Mouse (Mus musculus): ENCODE measurements around the gene Fhod1. TPM values are rescaled to one million over a fixed set of nuclear protein-coding genes. Genes with fewer than 3 reads are reported as not detected.

Gene Fhod1
- polyA plus RNA-seq, 1 experiment, result 58.1 TPM

DNA sequence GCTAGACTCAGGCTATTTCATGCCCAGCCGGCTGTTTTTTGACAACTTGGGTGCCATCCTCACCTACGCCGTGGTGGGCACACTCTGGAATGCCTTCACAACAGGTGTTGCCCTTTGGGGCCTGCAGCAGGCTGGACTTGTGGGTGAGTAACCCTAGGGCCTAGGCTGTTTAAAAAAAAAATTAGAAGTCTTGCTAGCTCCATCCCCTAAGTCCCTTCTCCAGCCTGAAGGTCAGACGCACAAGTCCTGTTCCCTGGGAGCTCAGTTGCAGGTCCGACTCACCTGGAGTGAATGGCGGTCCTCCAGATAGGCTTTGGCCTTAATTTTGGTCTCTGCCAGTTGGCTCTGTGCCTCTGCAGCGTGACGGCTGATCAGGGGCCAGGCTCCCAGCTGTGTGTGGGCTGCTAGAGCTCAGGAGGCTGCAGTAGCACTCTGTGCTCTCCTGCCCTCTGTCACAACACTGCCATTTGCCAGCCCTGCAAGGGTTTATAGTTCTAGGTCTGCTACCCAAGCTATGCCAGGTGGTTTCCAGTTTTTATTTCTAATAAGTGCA, 5.9 kb upstream of the Fhod1 start:
- 93% methylated on average over 8 of the region's 8 CpGs for WGBS
- no peak for TF ChIP-seq POLR2A (IDR thresholded peaks at IDR 0.05; ENCODE audit: low read depth, low read length)
- Histone ChIP-seq H3K27ac (ENCODE audit: insufficient read depth, low read length) (no peak overlapping the region), H3K4me3 (ENCODE audit: extremely low read depth, insufficient read depth, insufficient read length) (no peak overlapping the region), H3K4me1 (ENCODE audit: control insufficient read depth, insufficient read depth, insufficient read length) (peaks cover 9% of the 10 kb centered on the region), H3K27me3 (ENCODE audit: control insufficient read depth, insufficient read depth, low read length) (peaks cover 5% of the 10 kb centered on the region), H3K36me3 (ENCODE audit: control insufficient read depth, insufficient read depth, low read length) (no peaks in the 10 kb centered on the region)
- no peak for DNase-seq (ENCODE audit: low read depth in 1 of 2, low spot score in 2 of 2)

DNA sequence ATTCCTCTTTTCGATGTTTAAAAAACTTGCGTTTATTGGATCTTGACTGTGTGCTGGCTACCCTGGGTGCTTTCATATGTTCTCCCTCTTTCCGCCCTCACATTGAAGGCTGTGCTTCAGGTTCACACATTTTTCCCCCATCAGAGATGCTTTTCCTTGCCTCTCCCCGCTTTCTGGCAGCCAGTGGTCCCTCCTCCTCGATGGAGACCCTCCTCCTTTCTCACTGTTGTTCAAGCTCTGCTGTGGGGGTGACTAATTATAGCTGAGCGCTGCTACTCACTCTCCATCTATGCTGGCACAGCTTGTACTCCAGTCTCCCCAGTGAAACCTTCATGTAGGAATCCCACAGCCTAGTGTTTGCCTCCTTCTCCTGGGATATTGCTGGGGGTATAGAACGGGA, 2.4 kb upstream of the Fhod1 start:
- Histone ChIP-seq H3K27ac (ENCODE audit: insufficient read depth, low read length) (no peak overlapping the region), H3K4me1 (ENCODE audit: control insufficient read depth, insufficient read depth, insufficient read length) (peaks cover 10% of the 10 kb centered on the region), H3K4me3 (ENCODE audit: extremely low read depth, insufficient read depth, insufficient read length) (no peak overlapping the region), H3K27me3 (ENCODE audit: control insufficient read depth, insufficient read depth, low read length) (peaks cover 5% of the 10 kb centered on the region), H3K36me3 (ENCODE audit: control insufficient read depth, insufficient read depth, low read length) (no peaks in the 10 kb centered on the region)
- no peak for DNase-seq (ENCODE audit: low read depth in 1 of 2, low spot score in 2 of 2)
- WGBS, result 82% methylated on average over 7 of the region's 7 CpGs
- TF ChIP-seq CTCF (IDR thresholded peaks at IDR 0.05; ENCODE audit: extremely low read depth, insufficient read depth, insufficient read length, insufficient replicate concordance) (no peak), POLR2A (IDR thresholded peaks at IDR 0.05; ENCODE audit: low read depth, low read length) (no peak)

DNA sequence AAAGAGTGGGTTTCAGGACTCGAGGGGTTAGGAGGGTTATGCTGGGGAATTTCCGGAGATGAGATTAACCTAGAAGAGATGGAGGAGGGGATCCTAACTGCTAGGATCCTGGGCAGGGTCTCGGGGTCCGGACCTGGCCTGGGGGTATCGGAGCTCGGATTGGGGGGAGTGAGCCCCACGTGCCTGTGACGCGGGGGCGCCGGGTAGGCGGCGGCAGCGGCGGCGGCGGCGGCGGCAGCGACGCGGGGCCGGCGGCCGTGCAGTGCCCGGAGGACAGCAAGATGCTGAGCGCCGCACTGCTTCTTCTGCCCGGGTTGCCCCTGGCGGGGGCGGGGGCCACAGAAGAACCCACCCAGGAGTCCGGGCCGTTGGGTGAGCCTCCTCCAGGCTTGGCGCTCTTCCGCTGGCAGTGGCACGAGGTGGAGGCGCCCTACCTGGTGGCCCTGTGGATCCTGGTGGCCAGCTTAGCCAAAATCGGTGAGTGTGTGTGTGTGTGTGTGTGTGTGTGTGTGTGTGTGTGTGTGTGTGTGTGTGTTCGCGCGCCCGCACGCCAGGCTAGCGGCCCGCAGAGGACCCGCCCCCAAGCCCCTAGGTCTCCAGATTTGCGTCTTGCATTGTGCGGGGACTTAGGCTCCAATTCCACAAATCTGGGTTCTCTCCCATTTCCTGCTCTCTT, 1.5 kb upstream of the Fhod1 start:
- H3K4me3 ChIP-seq (ENCODE audit: extremely low read depth, insufficient read depth, insufficient read length), result peak overlapping the region; percentile 84
- WGBS, result 6% methylated on average over 42 of the region's 48 CpGs
- TF ChIP-seq POLR2A (IDR thresholded peaks at IDR 0.05; ENCODE audit: low read depth, low read length), result no peak
- no peak for TF ChIP-seq CTCF (IDR thresholded peaks at IDR 0.05; ENCODE audit: extremely low read depth, insufficient read depth, insufficient read length, insufficient replicate concordance)
- H3K27me3 ChIP-seq (ENCODE audit: control insufficient read depth, insufficient read depth, low read length), result peaks cover 5% of the 10 kb centered on the region
- H3K36me3 ChIP-seq (ENCODE audit: control insufficient read depth, insufficient read depth, low read length), result no peaks in the 10 kb centered on the region
- H3K4me1 ChIP-seq (ENCODE audit: control insufficient read depth, insufficient read depth, insufficient read length), result peaks cover 11% of the 10 kb centered on the region
- DNase-seq (ENCODE audit: low read depth in 1 of 2, low spot score in 2 of 2), result no peak
- H3K27ac ChIP-seq (ENCODE audit: insufficient read depth, low read length), result no peak overlapping the region

DNA sequence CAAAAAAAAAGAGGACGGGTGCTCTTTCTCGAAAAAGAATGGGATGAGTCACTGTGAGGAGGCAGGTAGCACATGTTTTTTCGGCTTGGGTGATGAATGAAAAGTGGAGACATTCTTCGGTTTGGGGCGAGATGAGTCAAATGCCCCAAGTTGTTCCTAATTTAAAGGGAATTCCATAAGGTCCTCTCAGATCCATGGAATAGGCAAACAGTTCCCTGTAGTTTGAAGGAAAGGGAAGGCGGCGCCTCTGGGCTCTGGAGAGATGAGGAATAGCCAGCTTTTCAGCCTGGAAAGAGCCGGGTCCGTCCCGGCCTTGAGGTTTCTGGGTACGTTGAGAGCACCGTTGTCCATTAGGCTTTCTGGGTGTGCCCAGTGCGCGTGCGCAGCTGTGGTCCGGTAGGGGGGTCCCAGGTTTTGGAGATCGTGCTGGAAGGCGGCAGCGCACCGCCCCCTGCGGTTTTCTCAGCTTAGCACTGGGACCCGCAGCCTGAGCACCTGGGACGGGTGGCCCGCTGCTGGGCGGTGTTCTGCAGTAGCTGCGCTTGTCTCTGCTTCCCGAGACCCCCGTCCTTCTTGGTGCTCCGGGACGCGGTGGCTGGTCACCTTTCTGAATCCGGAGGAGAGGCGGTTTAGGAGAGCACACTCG, 820 bp upstream of the Fhod1 start, which contains the start of gene Slc9a5:
Gene Slc9a5, plus strand, starts transcription at position 394 of the 646 bp plus-strand sequence.
- Histone ChIP-seq H3K4me3 (ENCODE audit: extremely low read depth, insufficient read depth, insufficient read length) (peak within 1 kb of the TSS; percentile 84), H3K27me3 (ENCODE audit: control insufficient read depth, insufficient read depth, low read length) (peaks cover 5% of the 10 kb centered on the region), H3K4me1 (ENCODE audit: control insufficient read depth, insufficient read depth, insufficient read length) (peaks cover 11% of the 10 kb centered on the region), H3K27ac (ENCODE audit: insufficient read depth, low read length) (peak within 1 kb of the TSS; percentile 69), H3K36me3 (ENCODE audit: control insufficient read depth, insufficient read depth, low read length) (no peaks in the 10 kb centered on the region)
- under 1% methylated on average over 34 of the region's 34 CpGs for WGBS
- DNase-seq (ENCODE audit: low read depth in 1 of 2, low spot score in 2 of 2), result peak in 1 of 2 experiments; percentile 24
- TF ChIP-seq POLR2A (IDR thresholded peaks at IDR 0.05; ENCODE audit: low read depth, low read length) (no peak), CTCF (IDR thresholded peaks at IDR 0.05; ENCODE audit: extremely low read depth, insufficient read depth, insufficient read length, insufficient replicate concordance) (no peak)

DNA sequence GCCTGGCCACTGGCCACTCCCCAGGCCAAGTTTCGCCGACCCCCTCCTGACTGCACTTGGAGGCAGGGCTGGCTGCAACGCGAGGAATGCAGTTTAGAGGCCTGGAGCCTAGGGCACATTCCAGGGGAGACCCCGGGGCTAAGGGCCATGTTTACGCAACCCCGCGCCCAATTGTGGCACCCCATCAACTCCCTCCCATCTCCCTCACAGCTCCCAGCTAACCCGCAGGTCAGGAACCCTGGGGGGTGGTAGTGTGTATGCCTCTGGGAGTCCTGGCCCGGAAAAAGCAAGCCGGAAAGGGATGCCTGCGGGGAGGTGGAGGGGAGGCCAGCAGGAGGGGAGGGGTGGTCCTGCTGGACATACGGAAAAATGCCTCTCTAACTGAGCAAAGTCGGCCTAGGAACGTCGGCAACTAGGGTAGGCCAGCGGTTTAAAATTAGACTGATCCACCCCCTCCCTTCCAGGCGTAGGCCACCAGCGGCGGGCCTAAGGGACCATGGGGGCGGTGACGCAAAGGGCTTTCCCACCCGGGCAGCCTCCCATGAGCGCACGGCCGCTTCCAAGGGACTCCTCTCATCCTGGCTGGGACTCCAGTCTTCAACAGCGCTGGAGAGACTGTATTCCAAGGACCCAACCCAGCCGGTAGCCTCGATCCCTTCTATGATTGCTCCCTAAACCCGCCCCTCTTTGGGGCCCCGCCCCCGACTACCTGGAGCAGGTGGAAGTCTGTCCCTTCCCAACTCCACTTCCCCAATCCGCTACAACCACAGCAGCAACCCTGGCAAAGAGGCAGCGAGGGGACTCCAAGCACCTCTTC, 934 bp downstream of the Fhod1 start:
- no peaks in the 10 kb centered on the region for H3K36me3 ChIP-seq (ENCODE audit: control insufficient read depth, insufficient read depth, low read length)
- TF ChIP-seq POLR2A (IDR thresholded peaks at IDR 0.05; ENCODE audit: low read depth, low read length) (no peak), CTCF (IDR thresholded peaks at IDR 0.05; ENCODE audit: extremely low read depth, insufficient read depth, insufficient read length, insufficient replicate concordance) (no peak)
- H3K27ac ChIP-seq (ENCODE audit: insufficient read depth, low read length), result peak overlapping the region; percentile 69
- peak in 1 of 2 experiments; percentile 26 for DNase-seq (ENCODE audit: low read depth in 1 of 2, low spot score in 2 of 2)
- 14% methylated on average over 34 of the region's 34 CpGs for WGBS
- H3K4me3 ChIP-seq (ENCODE audit: extremely low read depth, insufficient read depth, insufficient read length), result peak overlapping the region; percentile 84
- peaks cover 11% of the 10 kb centered on the region for H3K4me1 ChIP-seq (ENCODE audit: control insufficient read depth, insufficient read depth, insufficient read length)
- peaks cover 5% of the 10 kb centered on the region for H3K27me3 ChIP-seq (ENCODE audit: control insufficient read depth, insufficient read depth, low read length)

DNA sequence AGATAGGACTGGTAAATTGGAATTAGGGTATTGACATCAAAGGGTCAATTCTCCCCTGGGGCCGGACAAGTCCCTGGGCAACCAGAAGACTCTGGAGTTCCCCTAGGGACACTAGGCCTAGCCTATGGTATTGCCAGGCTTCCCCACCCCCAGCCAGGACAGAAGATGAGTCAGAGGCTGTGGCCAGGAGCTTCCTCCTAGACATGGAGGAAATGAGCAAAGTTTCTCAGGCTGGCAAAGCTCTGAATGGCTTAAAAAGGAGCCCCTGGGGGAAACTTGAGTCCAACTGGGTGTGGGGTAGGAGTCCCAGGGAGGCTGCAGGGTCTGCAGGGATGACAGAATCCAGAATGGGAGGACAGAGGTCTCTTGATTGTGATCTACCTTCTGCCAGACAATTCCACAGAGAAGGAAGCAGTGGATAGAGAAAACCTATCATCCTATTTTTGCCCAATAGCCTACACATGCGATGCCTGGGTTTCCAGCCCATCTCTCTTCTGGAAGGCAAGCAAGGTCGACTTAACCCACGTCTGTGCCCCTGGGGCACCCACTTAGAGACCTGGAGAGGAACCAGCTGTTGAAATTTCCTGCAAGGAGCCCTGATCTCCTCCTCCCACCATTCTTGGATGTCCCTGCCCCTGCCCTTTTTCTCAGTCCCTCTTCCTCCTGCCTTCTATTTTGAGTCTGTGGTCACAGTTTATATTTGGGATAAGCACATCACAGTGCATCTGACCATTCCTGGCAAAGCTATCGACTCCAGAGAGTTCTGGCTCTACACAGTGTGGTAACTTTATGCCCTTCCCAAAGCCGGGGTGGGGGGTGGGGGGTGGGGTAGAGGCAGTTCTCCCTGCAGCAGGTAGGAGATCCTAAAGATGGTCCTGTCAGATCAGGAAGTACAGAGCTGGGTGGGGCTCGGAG, 2.4 kb downstream of the Fhod1 start:
- H3K36me3 ChIP-seq (ENCODE audit: control insufficient read depth, insufficient read depth, low read length), result no peaks in the 10 kb centered on the region
- peaks cover 11% of the 10 kb centered on the region for H3K4me1 ChIP-seq (ENCODE audit: control insufficient read depth, insufficient read depth, insufficient read length)
- H3K27me3 ChIP-seq (ENCODE audit: control insufficient read depth, insufficient read depth, low read length), result peaks cover 5% of the 10 kb centered on the region
- no peak for DNase-seq (ENCODE audit: low read depth in 1 of 2, low spot score in 2 of 2)
- H3K27ac ChIP-seq (ENCODE audit: insufficient read depth, low read length), result peak overlapping the region; percentile 55
- TF ChIP-seq CTCF (IDR thresholded peaks at IDR 0.05; ENCODE audit: extremely low read depth, insufficient read depth, insufficient read length, insufficient replicate concordance) (no peak), POLR2A (IDR thresholded peaks at IDR 0.05; ENCODE audit: low read depth, low read length) (no peak)
- WGBS, result 39% methylated on average over 7 of the region's 7 CpGs
- H3K4me3 ChIP-seq (ENCODE audit: extremely low read depth, insufficient read depth, insufficient read length), result no peak overlapping the region

Measured in spleen, adult 2 months (tissue).